Mouse (Mus musculus) urinary bladder, adult 18-20 months (tissue): ENCODE results near the gene Ppp1r2.

Source experiments
- DNase-seq, 2 experiments: peaks; one replicate each; pipeline ENCODE4 v3.0.0; 2022; ENCODE audit warnings: low spot score in 2 of 2, mixed read lengths in 2 of 2

Ppp1r2 gene

DNA sequence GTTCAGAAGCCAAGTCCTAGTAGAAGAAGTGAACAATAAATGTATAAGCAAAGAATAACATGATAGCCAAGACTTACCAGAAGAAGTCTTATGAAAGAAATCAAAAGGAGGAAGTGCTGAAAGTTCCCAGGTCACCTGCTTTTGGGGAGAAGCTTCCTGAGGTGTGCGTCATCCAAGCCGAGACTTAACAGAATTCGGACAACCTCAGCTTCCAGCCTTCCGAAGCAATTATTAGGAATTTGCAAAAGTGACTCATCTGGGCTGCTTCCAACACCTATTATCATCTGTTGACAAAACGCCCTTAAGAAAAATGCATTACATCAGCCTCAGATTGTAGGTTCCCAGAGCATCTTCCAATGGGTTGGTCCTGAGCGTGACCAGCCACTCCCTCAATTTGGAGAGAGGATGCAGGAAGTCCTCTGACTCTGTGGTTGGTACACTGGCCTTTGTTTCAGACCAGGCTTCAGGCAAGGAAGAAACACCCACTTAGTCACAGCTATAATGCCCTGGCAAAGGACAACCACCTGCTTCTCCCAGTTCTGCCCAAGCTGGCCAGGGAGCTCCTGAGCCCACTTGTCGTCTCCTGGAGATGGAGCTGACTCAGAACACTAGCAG lies 15.8 kb upstream of the Ppp1r2 start:
- peak; percentile 11 to 45 for DNase-seq

DNA sequence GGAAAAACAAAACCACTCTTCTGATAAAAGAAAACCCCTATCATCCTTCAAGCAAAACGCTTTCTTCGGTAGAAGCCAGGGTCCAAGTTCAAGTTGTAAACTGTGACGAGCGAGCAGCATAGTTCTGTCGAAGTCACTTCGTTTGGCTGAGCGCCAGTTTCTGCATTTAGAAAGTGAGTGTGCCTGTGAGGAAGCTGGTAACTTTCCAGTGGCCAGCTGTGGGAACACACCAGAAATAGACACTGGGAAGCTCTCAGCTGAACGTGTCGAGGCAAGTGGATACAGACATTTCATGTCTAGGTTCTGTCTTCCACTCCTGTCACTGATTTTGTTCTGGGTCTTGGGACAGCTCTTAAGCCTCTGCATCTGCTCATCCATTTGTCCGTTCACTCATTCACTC lies 15.2 kb upstream of the Ppp1r2 start:
- peak; percentile 19 to 63 for DNase-seq

DNA sequence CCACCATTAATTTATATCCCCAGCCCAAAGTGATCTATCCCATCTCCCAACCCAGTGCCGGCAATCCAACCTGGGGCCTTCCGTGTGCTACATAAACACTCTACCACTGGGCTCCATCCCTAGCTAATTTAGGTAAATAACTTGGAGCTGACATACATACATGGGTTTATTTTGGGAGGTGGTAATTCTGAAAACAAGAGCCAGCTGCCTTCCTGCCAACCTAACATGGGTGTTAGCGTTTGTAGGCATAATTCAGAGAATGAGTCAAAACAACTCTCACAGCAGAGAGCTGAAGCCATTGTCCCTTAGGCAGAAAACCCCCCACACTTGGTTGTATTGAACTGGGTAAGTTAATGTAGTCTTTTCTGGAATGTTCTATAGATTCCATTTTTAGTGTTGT lies 12.6 kb upstream of the Ppp1r2 start:
- DNase-seq: no peak

DNA sequence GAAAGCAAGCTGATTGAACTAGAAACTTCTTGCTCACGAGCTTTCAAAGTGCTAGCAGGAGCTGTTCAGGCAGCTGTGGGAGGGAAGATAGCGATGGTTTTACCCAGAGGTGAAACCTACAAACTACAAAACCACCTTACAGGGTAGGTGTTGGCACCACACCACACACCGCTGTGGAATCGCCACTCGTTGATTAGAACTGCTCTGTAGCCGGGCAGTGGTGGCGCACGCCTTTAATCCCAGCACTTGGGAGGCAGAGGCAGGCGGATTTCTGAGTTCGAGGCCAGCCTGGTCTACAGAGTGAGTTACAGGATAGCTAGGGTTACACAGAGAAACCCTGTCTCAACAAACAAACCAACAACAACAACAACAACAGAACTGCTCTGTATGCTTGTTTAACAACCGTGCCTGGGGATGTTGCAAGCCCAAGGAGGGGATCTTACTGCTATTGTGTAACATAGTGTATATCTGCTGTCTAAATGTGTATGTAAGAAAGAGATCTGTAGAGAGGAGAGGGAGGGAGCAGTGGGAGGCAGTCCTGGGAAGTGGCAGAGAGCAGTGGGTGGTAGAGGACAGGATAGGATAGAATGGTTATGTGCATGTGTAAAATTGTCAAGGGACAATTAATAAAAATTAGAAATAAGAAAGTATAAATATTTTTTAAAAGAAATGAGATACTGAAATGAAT lies 11.9 kb upstream of the Ppp1r2 start:
- DNase-seq: no peak

DNA sequence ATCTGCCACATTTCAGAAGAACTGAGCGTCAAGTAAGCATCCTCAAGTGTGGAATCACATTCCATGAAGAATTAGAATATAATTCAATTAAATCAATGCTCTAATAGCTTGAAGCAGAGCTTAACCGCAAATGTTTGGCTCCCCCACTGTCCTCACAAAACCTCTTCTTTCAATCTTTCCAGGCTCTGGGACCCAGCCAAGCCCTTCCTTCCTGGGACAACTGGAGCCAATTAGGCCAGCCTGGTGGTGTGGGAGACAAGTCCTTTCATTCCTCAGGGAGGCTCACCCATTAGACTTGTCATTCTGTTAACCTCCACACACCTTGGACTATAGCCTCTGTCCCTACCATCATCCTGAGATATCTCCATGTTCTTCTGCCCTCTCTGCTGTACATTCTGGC lies 6.9 kb upstream of the Ppp1r2 start:
- DNase-seq: no peak

DNA sequence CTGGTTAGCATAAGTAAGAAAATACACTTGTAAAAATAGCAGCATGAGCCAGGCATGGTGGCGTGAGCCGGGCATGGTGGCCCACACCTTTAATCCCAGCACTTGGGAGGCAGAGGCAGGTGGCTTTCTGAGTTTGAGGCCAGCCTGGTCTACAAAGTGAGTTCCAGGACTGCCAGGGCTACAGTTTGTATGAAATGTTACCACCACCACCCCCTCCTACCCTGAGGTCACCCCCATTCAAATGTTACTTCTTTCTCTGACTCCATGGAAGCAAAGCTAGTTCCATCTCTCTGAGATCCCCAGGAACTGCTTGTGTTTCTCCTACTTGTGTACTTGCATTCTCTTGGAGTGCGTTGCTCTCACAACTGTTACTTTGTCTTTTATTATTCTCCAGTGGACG lies 5.1 kb upstream of the Ppp1r2 start:
- DNase-seq: no peak

DNA sequence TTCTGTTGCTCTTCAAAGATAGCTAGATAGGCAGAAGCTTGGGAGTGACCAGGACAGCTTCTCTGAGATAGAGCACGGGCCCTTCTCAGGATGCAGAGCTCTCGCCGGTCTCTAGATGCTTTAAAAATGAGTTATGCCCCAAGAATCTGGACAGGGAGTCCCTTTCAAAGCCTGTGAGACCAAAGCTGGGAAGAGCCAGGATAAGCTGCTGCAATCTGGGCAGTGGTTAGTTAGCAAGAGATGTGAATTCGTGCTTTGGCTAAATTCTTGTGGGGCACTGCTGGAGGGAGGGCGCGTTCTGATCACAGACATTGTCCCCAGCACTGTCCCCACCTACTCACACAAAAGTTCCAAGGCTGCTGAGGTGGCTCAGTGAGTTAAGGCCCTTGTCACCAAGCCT lies 3.5 kb upstream of the Ppp1r2 start:
- DNase-seq: no peak

DNA sequence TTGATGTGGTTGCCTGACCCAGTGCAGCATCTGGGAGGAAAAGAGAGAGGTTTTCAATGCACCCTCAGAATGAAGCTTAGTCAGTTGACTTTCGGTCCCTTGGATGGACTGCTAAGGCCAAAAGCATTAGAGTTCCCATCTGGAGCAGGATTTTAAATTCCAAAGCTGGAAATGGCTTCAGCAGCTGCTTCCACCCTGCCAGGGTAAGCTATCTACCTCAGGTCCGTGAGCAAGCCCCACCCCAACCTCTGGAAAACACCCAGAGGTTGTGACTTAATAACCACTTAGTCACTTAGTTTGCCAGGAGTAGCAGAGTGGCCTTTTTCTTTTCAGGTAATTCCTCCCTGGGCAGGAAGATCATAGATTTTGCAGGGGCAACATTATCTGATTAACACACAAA lies 3.0 kb upstream of the Ppp1r2 start:
- no peak for DNase-seq

DNA sequence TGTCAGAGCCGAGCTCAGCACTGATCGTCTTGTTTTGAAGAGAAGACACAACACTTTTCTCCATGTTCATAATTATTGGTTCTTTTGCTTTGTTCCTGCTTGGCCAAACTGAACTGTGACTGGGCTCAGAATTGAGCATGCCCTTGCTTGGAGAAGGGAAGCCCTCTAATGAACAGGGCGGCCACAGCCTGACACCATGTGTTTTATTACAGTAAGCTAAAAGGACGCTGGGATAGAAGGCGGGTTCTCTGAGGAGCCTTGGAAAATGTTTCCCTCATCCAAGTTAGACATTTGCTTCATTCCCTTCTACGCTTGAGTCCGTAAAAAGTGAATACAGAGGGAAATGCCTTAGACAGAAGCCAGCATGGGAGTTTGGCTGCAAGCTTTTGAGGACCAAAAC lies 1.9 kb upstream of the Ppp1r2 start:
- no peak for DNase-seq

DNA sequence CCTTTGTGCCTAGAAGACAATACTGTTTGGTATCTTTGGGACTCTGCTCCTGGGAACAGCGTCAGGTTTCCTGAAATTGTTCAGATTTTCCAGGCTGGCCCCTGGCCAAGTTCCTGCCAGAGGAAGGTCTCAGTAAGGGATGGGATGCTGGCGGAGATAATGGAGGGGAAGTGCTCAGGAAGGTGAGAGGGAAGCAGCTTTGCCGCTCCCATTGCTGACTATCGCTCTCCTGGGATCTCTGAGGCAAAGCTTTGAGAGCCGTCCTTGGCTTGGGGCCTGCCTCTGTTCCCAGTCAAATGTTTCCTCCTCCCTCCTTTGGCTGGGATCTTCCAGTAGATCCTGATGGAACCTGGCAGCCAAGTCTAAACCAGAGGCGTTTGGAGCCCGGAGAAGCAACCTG lies 1.5 kb upstream of the Ppp1r2 start:
- peak in 1 of 2 experiments; percentile 47 for DNase-seq

DNA sequence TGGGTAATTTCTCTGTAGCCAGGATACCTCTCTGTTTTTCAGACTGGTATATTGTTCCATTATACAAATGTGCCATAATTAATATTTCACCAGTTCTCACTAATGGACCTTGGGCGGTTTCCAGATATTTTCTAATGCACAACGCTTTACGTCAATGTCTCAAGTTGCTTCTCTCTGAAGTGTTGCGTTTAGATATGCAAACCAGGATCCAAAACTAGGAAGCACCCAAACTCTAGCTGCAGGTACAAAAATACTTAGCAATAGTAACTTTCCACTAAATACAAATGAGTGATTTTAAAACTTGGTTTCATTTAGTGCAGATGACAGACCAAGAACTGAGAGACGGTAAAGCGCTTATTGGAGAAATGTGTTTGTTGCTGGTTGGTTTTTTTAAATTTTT lies 993 bp downstream of the Ppp1r2 start:
- no peak for DNase-seq

DNA sequence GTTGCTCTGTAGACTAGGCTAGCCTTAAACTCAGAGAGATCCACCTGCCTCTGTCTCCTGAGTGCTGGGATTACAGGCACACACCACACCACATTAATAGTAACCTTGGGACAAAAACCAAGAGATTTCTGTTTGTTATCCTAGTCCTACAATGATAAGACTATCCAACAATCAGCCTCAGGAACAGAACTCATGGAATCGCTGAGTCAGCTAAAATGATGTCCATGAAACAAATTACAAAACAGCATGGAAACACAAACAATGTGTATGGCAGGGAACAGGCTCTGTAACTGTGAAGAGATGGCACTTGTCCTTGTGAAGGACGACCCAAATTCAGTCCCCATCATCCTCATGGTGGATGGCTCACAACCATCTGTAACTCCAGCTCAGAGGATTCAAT lies 8.4 kb downstream of the Ppp1r2 start:
- DNase-seq: no peak

DNA sequence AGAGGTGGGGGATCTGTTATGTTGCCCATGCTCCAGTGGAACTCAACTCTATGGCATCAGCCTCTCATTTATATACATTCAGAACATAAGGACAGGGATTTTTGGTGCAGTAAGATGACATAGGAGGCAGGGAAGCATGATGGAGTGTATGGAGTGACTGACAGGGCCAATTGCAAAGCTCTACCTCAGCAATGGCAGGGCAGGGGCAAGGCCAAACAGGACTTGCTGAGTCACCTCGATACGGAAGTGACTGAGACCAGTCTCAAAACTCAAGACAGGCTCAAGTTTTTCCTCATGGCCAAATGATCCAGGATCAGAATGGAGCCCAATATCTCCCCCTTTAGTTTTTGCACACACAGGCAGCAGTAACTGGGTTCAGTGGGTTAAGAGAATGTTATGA lies 18.9 kb downstream of the Ppp1r2 start:
- DNase-seq: no peak

DNA sequence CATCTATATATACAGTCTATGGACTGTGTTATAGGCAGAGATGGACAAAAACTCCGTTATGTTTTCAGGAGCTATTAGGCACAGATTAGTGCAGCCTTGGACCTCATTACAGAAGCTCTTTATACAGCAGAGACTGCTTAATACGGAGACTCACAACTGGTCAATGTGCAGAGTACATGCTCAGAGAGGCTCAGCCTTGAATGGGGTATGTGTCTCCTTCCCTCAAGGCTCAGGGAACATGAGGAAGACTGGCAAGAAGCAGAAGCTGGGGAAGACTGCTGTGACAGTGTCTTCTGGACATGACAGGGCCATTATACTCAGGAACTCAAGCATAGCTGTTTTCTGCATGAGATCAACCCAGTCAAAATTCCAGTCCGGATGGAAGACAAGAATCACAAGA lies 19.4 kb downstream of the Ppp1r2 start:
- no peak for DNase-seq

DNA sequence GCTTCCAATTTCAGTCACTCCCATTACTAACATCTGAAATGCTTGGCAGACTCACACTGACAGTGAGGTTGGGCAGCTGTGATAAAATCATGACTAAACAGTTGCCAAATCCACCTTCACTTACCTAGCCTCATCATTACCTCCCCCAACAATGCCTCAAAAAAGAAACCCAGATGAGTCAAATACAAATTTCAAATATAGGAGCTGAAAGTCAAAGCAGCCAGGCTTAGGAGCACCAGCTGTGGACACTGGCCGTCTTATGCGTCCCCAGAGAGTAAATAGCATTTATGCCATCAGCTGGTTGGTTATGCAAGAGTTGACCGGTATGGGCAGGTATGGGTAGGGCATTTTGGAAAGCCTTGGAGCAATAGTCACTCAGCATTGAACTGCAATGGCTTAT lies 25.7 kb downstream of the Ppp1r2 start:
- DNase-seq: no peak

DNA sequence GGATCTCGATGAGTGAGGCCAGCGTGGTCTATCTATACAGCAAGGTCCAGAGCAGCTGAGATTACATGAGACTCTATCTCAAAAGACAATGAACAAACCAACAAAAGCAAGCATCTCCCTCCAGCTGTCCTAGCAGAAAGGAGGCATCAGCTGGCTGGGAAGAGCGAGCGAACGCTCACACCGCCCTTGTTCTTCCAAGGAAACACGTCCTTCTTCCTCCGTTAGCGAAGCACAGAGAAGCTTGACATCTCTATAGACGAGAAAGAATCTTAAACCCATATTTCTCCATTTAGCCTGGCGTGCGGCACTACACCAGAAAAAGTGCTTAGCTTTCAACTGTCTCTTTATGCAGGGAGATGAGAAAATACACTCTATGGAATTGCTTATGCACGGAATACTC lies 26.4 kb downstream of the Ppp1r2 start:
- no peak for DNase-seq

DNA sequence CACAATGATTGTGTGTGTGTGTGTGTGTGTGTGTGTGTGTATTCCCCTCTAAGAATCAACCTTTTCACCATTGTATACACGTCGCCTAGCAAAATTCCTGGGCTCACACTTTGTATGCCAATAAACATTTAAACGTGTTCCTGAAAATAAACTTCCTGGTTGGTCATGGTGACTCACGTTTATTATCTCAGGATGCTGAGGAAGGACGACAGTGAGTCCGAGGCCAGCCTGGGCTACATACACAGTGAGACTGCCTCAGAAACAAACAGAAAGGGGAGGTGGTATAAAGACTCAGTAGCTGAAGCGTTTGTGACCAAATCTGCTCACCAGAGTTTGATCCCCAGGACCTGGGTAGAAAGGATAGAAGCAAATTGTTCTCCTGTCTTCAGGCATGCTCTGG lies 27.6 kb downstream of the Ppp1r2 start:
- DNase-seq: no peak

DNA sequence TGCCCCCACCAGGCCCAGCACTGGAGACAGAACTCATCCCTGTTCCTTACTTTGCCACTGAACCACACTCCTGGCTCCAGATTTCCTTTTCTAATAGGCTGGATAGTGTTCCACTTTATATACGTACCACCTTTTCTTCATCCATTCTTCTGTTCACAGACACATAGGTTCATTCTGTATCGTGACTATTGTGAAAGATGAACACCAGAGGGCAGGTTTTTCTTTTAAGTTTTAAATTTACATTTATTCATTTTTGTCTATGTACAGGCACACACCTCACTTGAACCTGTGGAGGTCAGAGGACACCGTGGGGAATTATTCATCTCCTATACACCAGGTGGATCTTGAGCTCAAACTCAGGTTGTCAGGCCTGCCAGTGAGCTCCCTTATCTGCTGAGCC lies 31.0 kb downstream of the Ppp1r2 start:
- DNase-seq: no peak

DNA sequence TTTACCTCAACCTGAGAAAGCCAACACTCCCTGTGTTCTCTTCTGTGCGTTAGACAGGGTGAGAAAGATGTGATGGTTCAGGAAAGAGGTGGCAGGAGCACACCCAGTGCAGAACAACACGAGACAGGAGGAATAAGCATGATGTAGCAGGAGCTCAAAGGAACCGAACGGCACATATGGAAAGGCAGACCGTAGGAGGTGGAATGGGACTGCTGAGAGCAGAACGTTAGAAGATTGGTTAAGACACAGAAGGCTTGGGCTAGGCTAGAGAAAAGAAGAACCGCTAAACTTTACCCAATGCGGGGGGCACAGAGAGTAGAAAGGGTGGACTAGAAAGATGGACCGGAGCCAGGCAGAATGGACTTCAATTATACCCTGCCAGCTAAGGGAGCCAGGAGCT lies 33.6 kb downstream of the Ppp1r2 start:
- DNase-seq: no peak

DNA sequence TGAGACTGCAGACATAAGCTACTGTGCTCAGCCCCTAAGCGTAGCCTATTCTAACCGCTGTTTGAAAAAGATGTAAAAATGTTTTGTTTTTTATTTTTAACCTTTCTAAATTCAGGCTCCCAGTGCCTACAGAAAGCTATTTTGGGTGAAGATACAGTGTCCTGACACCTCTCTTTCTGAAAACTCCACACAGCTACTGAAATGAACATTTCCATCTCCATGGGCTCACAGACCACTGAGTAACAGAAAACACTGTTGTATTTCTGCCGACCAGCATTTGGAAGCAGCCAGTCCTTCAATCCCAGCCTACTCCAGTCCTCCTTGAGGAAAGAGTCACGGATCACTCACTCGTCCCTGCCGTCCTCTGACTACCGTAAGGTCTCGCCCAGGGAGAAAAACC lies 34.5 kb downstream of the Ppp1r2 start:
- no peak for DNase-seq

DNA sequence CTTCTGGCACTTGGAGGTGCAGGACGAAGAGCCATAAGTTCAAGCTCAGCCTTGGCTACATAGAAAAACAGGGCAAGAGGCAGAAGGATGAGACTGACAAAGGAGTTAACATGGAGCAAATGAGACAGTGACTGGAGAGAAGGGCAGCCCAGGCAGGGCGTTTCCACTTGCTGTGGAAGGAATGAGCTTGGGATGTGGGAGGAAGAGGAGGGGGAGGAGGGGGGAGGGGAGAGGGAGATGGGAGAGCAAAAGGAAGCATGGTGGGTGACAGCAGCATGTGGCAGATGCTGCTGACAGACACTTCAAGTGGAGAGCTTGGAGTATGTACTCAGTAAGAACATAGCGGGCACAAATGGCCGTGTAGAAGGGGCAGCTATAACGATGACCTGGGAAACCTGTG lies 36.8 kb downstream of the Ppp1r2 start:
- no peak for DNase-seq

DNA sequence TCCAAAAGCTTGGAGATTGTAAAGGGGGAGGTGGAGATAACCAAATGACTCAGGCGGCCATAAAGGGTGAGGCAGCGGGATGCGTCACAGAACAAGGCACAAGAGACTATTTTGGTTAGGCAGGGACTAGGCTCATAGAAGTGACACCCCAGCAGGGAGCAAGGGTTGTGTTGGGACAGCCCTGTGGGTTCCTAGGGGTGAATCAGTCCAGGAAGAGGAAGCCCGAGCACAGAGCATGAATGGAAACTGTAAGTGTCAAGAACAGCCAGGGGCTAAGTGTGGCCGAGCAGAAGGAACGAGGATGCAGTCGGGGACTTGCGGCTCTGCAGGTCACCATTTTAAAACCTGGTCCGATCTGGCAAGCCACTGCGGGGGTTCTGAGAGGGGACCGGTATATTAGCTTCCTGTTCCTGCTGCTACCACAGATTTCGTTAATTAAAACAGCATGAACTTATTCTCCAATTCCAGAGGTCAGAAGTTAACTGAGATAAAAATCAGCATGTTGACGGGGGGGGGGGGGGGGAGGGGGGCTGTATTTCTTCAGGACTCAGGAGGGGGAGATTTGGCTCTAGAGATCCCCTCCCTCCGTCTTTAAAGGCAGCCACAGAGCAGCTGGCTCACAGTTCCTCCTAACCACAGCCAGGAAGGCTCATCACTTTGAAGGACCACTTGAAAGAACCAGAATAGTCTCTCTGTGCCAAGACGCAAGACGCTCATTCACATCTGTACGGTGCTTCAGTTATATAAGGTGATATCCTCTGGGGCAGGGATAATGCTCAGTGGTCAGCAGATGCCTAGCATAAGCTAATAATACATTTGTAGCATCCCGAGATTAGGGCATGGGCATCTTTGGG lies 39.4 kb downstream of the Ppp1r2 start:
- DNase-seq: peak in 1 of 2 experiments; percentile 35
